Mouse (Mus musculus) kidney, adult 11 months (tissue): ENCODE measurements at regions not wholly inside any gene's neighbourhood (a gene's known extent, or its start where the extent isn't known, plus 50 kb on each side); places are given as distances from the start of the nearest gene placed in this dataset.

Source experiments
- DNase-seq: peaks from one replicate; pipeline ENCODE4 v3.0.0; 2022

DNA sequence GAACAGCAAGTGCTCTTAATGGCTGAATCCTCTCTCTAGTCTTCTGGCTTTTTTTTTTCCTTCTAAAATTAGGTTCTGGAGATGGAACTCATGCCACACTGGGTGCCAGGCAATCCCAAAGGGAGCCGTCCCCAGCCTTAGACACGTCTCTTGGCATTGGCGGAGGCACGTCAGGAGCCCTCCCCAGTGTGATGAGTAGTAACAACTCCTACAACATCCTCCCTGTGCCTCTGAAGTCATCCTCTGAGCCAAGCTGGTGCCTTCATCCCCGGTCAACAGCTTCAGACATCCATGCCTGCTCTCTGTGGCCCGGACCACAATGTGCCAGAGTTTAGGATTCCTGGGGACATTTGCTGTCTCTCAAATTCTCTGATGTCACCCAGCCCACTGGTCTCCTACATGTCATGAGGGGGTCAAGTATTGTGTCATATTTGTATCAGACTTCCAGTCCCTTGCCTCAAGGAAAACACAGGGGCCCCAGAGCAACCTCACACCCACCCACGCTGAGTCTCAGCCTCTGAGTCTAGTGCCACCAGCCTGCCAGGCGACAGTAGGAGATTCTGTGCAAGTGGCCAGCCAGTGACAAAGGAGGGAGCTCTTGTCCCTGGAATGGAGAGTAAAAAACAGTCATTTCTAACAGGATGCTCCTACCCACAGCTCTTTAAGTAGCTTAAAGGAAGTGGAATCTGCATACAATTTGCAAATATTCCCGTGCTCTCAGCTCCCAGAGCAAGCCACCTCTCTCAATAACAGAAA lies 144.5 kb upstream of the Kcnab2 start:
- no peak for DNase-seq

DNA sequence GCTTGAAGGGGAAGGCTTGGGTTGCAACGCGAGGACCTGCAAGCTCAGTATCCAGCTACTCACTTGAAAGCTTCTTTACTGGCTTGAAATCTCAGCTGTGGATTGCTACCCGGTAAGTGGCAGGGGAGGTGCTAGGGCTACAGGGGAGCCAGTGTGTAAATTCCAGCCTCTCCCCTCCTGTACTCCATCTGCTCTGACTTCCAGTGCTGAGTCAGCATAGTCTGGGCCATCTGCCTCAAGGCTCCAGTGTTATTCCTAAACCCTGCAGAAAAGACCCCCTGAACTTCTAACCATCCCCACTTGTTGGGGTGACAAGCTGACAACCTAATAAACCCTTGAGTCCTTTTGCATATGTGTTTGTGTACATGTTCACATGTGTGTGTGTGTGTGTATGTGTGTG lies 140.0 kb upstream of the Kcnab2 start:
- no peak for DNase-seq

DNA sequence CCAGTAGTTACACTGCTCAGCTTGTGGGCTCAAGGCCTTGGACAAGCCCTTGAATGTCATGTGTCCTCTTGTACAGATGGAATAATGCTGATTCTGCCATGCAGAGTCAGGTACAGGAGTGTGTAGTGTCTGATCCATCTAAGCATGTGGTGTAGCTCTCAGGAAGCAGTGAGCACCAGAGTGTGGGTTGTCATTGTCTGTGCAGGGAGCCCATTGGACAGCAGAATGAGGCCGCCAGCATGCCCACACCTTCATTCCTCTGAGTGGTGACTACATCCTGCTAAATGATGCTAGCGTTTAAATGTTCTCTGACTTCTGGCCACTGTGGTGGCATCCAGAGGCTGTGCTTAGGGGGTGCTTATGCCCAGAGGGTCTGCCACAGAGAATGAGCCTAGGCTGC lies 137.5 kb upstream of the Kcnab2 start:
- DNase-seq, result no peak

DNA sequence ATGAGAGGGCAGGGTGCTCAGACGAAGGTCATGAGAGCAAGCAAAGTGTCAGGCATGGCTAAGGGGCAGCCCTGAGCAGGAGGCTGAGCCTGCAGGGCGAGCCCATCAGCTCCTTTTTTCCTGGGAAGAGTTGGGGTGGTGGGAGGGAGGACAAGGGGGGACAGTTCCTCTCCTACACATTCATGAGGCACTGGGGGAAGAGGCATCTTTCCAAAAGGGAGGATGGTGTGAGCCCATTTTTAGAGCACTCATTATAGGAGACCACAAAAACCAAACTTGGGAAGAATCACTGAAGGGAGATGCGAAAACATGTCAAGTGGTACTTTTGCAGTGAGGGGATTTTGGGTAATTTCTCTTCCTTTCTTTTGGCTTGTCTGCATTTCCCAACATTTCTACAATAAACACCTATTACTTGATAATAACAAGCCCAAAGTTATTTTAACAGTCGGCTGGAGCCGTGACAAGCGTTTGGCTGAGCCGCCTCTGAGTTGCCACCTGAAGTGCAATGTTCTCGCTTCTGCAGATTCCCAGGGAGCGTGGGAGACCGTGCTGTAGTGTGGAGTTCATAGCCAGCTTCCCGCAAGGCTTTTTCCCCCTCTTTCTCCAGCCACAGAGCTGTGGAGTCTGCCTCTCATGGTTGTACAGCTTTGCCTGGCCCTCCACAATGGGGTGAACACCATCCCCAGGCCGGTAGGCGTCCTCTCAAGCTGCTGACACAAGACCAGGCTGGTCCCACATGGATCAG lies 136.9 kb upstream of the Kcnab2 start:
- no peak for DNase-seq
